In genomic region chr17:35047688-35048087, GRCm38 (mm10) we compare ENCODE assay signal across 8 mouse cellular contexts. TPM values are rescaled to one million over a fixed set of nuclear protein-coding genes. Genes with fewer than 3 reads are reported as not detected.
DNase-seq lines count a peak whose midpoint lies in the region; ATAC-seq and TF ChIP-seq lines count a peak whose summit lies in the region.

No protein-coding gene starts in this region.

- no peaks in the 10 kb centered on the region for H3K9me3 ChIP-seq in hindbrain, embryonic 16.5 days (ENCODE audit: control insufficient read depth, low read length)
- H3K9me3 ChIP-seq in liver, embryonic 11.5 days (ENCODE audit: control insufficient read depth, low read length): no peaks in the 10 kb centered on the region

- H3K27me3 ChIP-seq in hindbrain, embryonic 16.5 days (replicated peaks; ENCODE audit: control insufficient read depth, insufficient read depth, low read length): no peaks in the 10 kb centered on the region
- no peaks in the 10 kb centered on the region for H3K27me3 ChIP-seq in liver, embryonic 11.5 days (replicated peaks; ENCODE audit: control insufficient read depth, insufficient read depth, low read length)

- intact Hi-C loops in gastrocnemius, adult 2 months (cut with DNase I): no loop called here
- intact Hi-C loops in gastrocnemius, postnatal 14 days (cut with DNase I; ENCODE audit: low total_unique reads): no loop called here

- H3K9ac ChIP-seq in hindbrain, embryonic 16.5 days (ENCODE audit: low read depth, low read length): no peak overlapping the region
- H3K9ac ChIP-seq in liver, embryonic 11.5 days (ENCODE audit: low read depth, low read length): peak overlapping the region; percentile 64

- H3K36me3 ChIP-seq in hindbrain, embryonic 16.5 days (ENCODE audit: control insufficient read depth, insufficient read depth, low read length): no peaks in the 10 kb centered on the region
- peaks cover 3% of the 10 kb centered on the region for H3K36me3 ChIP-seq in liver, embryonic 11.5 days (ENCODE audit: control insufficient read depth, insufficient read depth, low read length)

- ATAC-seq in hindbrain, embryonic 16.5 days: no peak
- ATAC-seq in liver, embryonic 11.5 days (replicated peaks; ENCODE audit: low FRiP score): no peak

- H3K4me1 ChIP-seq in hindbrain, embryonic 16.5 days (ENCODE audit: control insufficient read depth, insufficient read depth, low read depth, low read length): peaks cover 10% of the 10 kb centered on the region
- H3K4me1 ChIP-seq in liver, embryonic 11.5 days (replicated peaks; ENCODE audit: control insufficient read depth, insufficient read depth, low read length): peaks cover 65% of the 10 kb centered on the region

- peak overlapping the region; percentile 91 for H3K27ac ChIP-seq in gastrocnemius, adult 2 months
- H3K27ac ChIP-seq in hindbrain, embryonic 16.5 days (ENCODE audit: low read depth, low read length): peak overlapping the region; percentile 13; the same call in 1 of the 2 replicates
- H3K27ac ChIP-seq in liver, embryonic 11.5 days (ENCODE audit: low read depth, low read length): peak overlapping the region; percentile 87

- WGBS in hindbrain, embryonic 16.5 days: 65% methylated on average over 1 of the region's 1 CpGs
- WGBS in liver, embryonic 11.5 days: 16% methylated on average over 1 of the region's 1 CpGs

- peak overlapping the region; percentile 47 for H3K4me3 ChIP-seq in gastrocnemius, adult 2 months
- no peak overlapping the region for H3K4me3 ChIP-seq in hindbrain, embryonic 16.5 days (ENCODE audit: low read length)
- peak overlapping the region; percentile 36 for H3K4me3 ChIP-seq in liver, embryonic 11.5 days (ENCODE audit: low read depth, low read length)

- no peak for DNase-seq in gastrocnemius, adult 2 months
- no peak for DNase-seq in gastrocnemius, postnatal 14 days
- DNase-seq in CD4-positive helper T cell, adult 2 months (ENCODE audit: low read depth, low spot score): peak; percentile 20
- DNase-seq in liver, embryonic 11.5 days (ENCODE audit: low spot score): no peak
- no peak for DNase-seq in B cell, adult 2 months
- no peak for DNase-seq in gastrocnemius, postnatal 4 days (ENCODE audit: low spot score in 2 of 2)
- no peak for DNase-seq in layer of hippocampus, postnatal 36 days

- no peak overlapping the region for H3K4me2 ChIP-seq in hindbrain, embryonic 16.5 days (ENCODE audit: low read length)
- peak overlapping the region; percentile 99 for H3K4me2 ChIP-seq in liver, embryonic 11.5 days

- TF ChIP-seq CTCF in gastrocnemius, adult 2 months (IDR thresholded peaks at IDR 0.05): no peak

RNA-seq across cellular contexts. Expression of gene Msh5, which starts 1.1 kb away (rescaled TPM):
- not detected for total RNA-seq in gastrocnemius, adult 2 months (2021)
- under 1 TPM; 0.84 to 0.94 TPM for total RNA-seq in gastrocnemius, postnatal 14 days (2021)
- 1.8 and 2.5 TPM in 2 replicates for polyA plus RNA-seq in hindbrain, embryonic 16.5 days (2015; fragmentation: Nextera tagmentation; extraction: Ambion mirVana)
- 3.8 and 4.7 TPM in 2 replicates for polyA plus RNA-seq in liver, embryonic 11.5 days (2014; fragmentation: Nextera tagmentation; extraction: Ambion mirVana)
- total RNA-seq in gastrocnemius, postnatal 4 days (2021): 1 to 10 TPM; 4.5 to 5.4 TPM
- under 1 TPM; 0.62 to 0.73 TPM for total RNA-seq in layer of hippocampus, postnatal 36 days (2021)

RNA-seq across cellular contexts. Expression of gene Clic1, which starts 2.1 kb away (rescaled TPM):
- total RNA-seq in gastrocnemius, adult 2 months (2021): 10 to 100 TPM in 1 of 2 experiments, 1 to 10 TPM in 1; 7.2 to 11.3 TPM
- total RNA-seq in gastrocnemius, postnatal 14 days (2021): 10 to 100 TPM; 28.3 to 32.5 TPM
- 85.2 and 88.5 TPM in 2 replicates for polyA plus RNA-seq in hindbrain, embryonic 16.5 days (2015; fragmentation: Nextera tagmentation; extraction: Ambion mirVana)
- polyA plus RNA-seq in liver, embryonic 11.5 days (2014; fragmentation: Nextera tagmentation; extraction: Ambion mirVana): 118 and 134 TPM in 2 replicates
- total RNA-seq in gastrocnemius, postnatal 4 days (2021): 10 to 100 TPM; 87.2 to 89.7 TPM
- 10 to 100 TPM in 1 of 2 experiments, 1 to 10 TPM in 1; 6.7 to 11.5 TPM for total RNA-seq in layer of hippocampus, postnatal 36 days (2021)

RNA-seq across cellular contexts. Expression of gene Ddah2, which starts 11.1 kb away (rescaled TPM):
- 1 to 10 TPM; 6.9 to 9.3 TPM for total RNA-seq in gastrocnemius, adult 2 months (2021)
- total RNA-seq in gastrocnemius, postnatal 14 days (2021): 10 to 100 TPM; 23.4 to 32.2 TPM
- polyA plus RNA-seq in hindbrain, embryonic 16.5 days (2015; fragmentation: Nextera tagmentation; extraction: Ambion mirVana): 338 and 363 TPM in 2 replicates
- polyA plus RNA-seq in liver, embryonic 11.5 days (2014; fragmentation: Nextera tagmentation; extraction: Ambion mirVana): 124 and 132 TPM in 2 replicates
- total RNA-seq in gastrocnemius, postnatal 4 days (2021): 100 to 1,000 TPM; 108 to 109 TPM
- 10 to 100 TPM; 16.0 to 18.0 TPM for total RNA-seq in layer of hippocampus, postnatal 36 days (2021)

RNA-seq across cellular contexts. Expression of gene Ly6g6c, which starts 17.5 kb away (rescaled TPM):
- total RNA-seq in gastrocnemius, adult 2 months (2021): not detected
- total RNA-seq in gastrocnemius, postnatal 14 days (2021): not detected
- not detected in 2 replicates for polyA plus RNA-seq in hindbrain, embryonic 16.5 days (2015; fragmentation: Nextera tagmentation; extraction: Ambion mirVana)
- 0.34 and 1.8 TPM in 2 replicates for polyA plus RNA-seq in liver, embryonic 11.5 days (2014; fragmentation: Nextera tagmentation; extraction: Ambion mirVana)
- total RNA-seq in gastrocnemius, postnatal 4 days (2021): under 1 TPM in 1 of 2 experiments, not detected in 1; 0.39 TPM
- not detected for total RNA-seq in layer of hippocampus, postnatal 36 days (2021)

RNA-seq across cellular contexts. Expression of gene Mpig6b, which starts 18.3 kb away (rescaled TPM):
- total RNA-seq in gastrocnemius, adult 2 months (2021): not detected
- not detected for total RNA-seq in gastrocnemius, postnatal 14 days (2021)
- polyA plus RNA-seq in hindbrain, embryonic 16.5 days (2015; fragmentation: Nextera tagmentation; extraction: Ambion mirVana): 0.13 and 0.21 TPM in 2 replicates
- 8.4 and 11.2 TPM in 2 replicates for polyA plus RNA-seq in liver, embryonic 11.5 days (2014; fragmentation: Nextera tagmentation; extraction: Ambion mirVana)
- under 1 TPM; 0.29 to 0.42 TPM for total RNA-seq in gastrocnemius, postnatal 4 days (2021)
- total RNA-seq in layer of hippocampus, postnatal 36 days (2021): not detected

Comparison
In these comparisons a context has a peak if more than half of its experiments do, and no peak if none do; other contexts are left out.
1. H3K27ac ChIP-seq: peak in every context shown above with its lines; median percentile 91 in gastrocnemius, adult 2 months; 87 in liver, embryonic 11.5 days; 13 in hindbrain, embryonic 16.5 days.